Mouse (Mus musculus): Measurements from ENCODE around the gene LTO1.

- TF ChIP-seq CTCF (IDR thresholded peaks at IDR 0.05; ENCODE audit: borderline replicate concordance, insufficient read depth, low read length) (no peak), POLR2A (IDR thresholded peaks at IDR 0.05; ENCODE audit: low read depth, low read length) (no peak)
Measured at GRCm38 (mm10) chr7:144872420-144872819, 42.5 kb upstream of the LTO1 start.

Data from embryonic fibroblast, embryonic 13.5 days (primary cell).